Mouse (Mus musculus) myocyte (in vitro differentiated cells): ENCODE results near the gene Cic.
A peak's percentile ranks its signal among the peaks of the same experiment; 100 is the strongest.

Experiments used
- E2F4 ChIP-seq: IDR thresholded peaks from one replicate; pipeline ENCODE4 v1.6.1; 2011; ENCODE audit warnings: mild to moderate bottlenecking, control low read depth, moderate library complexity; ENCODE audit not compliant: insufficient read depth
- POLR2A ChIP-seq: IDR thresholded peaks from one replicate; pipeline ENCODE4 v1.6.1; 2011; ENCODE audit warnings: low read depth, mild to moderate bottlenecking, control low read depth, moderate library complexity; ENCODE audit not compliant: insufficient read length
- REST ChIP-seq: IDR thresholded peaks from one replicate; pipeline ENCODE4 v1.6.1; 2011; ENCODE audit warnings: mild to moderate bottlenecking, control low read depth, moderate library complexity; ENCODE audit not compliant: insufficient read depth, insufficient read length

GRCm38 (mm10) chr7:25317446-25317999 is 50.0 kb downstream of the Cic start:
- TF ChIP-seq E2F4 (no peak), POLR2A (peak; percentile 48), REST (no peak)
